Mouse (Mus musculus) liver, embryonic 15.5 days (tissue): ENCODE results near the gene Ttc17. TPM values are rescaled to one million over a fixed set of nuclear protein-coding genes. Genes with fewer than 3 reads are reported as not detected.

Experiments
- ATAC-seq: fragments of 200-750 bp; cut with Nextera tagmentation; 2 replicates; pipeline ENCODE4 v1.8.0; 2017; ENCODE audit warnings: moderate number of reproducible peaks, mild to moderate bottlenecking, moderate library complexity; ENCODE audit not compliant: insufficient read depth
- H3K27ac ChIP-seq: fragments of 300-500 bp; sonication (generic); replicated peaks from 2 replicates; pipeline ENCODE4 v1.5.1; 2015; ENCODE audit warnings: mild to moderate bottlenecking, inconsistent platforms
- H3K27me3 ChIP-seq: fragments of 300-500 bp; sonication (generic); 2 replicates; pipeline ENCODE4 v1.6.1; 2015; ENCODE audit warnings: mild to moderate bottlenecking, inconsistent platforms
- H3K36me3 ChIP-seq: fragments of 300-500 bp; sonication (generic); replicated peaks from 2 replicates; pipeline ENCODE4 v1.6.1; 2015; ENCODE audit warnings: moderate library complexity, mild to moderate bottlenecking, inconsistent platforms
- H3K4me1 ChIP-seq: fragments of 300-500 bp; sonication (generic); replicated peaks from 2 replicates; pipeline ENCODE4 v1.6.1; 2015; ENCODE audit warnings: inconsistent platforms
- H3K4me2 ChIP-seq: fragments of 300-500 bp; sonication (generic); 2 replicates; pipeline ENCODE4 v1.6.1; 2015; ENCODE audit warnings: moderate library complexity, mild to moderate bottlenecking, inconsistent platforms
- H3K4me3 ChIP-seq: fragments of 300-500 bp; sonication (generic); replicated peaks from 2 replicates; pipeline ENCODE4 v1.5.1; 2015; ENCODE audit warnings: mild to moderate bottlenecking, inconsistent platforms
- H3K9ac ChIP-seq: fragments of 300-500 bp; sonication (generic); 2 replicates; pipeline ENCODE4 v1.6.1; 2015; ENCODE audit warnings: moderate library complexity, mild to moderate bottlenecking, inconsistent platforms
- H3K9me3 ChIP-seq: fragments of 300-500 bp; sonication (generic); replicated peaks from 2 replicates; pipeline ENCODE4 v1.6.1; 2016; ENCODE audit warnings: inconsistent platforms
- WGBS: fragments of 180-500 bp; shearing (Covaris S2); methylation state at CpG from one replicate; pipeline ENCODE4 v1.1.7; 2015; ENCODE audit warnings: mixed read lengths; ENCODE audit not compliant: insufficient replicate concordance; 5-methylcytosine and 5-hydroxymethylcytosine counted together
- polyA plus RNA-seq: library from polyadenylated mRNA; unstranded; fragments of >200 nt; fragmentation: Nextera tagmentation; extraction: Ambion mirVana; gene quantifications from 2 replicates; pipeline ENCODE4 v1.2.1, GENCODE M21; 2015

The Ttc17 gene
- 6.2 and 6.7 TPM in 2 replicates for polyA plus RNA-seq

DNA sequence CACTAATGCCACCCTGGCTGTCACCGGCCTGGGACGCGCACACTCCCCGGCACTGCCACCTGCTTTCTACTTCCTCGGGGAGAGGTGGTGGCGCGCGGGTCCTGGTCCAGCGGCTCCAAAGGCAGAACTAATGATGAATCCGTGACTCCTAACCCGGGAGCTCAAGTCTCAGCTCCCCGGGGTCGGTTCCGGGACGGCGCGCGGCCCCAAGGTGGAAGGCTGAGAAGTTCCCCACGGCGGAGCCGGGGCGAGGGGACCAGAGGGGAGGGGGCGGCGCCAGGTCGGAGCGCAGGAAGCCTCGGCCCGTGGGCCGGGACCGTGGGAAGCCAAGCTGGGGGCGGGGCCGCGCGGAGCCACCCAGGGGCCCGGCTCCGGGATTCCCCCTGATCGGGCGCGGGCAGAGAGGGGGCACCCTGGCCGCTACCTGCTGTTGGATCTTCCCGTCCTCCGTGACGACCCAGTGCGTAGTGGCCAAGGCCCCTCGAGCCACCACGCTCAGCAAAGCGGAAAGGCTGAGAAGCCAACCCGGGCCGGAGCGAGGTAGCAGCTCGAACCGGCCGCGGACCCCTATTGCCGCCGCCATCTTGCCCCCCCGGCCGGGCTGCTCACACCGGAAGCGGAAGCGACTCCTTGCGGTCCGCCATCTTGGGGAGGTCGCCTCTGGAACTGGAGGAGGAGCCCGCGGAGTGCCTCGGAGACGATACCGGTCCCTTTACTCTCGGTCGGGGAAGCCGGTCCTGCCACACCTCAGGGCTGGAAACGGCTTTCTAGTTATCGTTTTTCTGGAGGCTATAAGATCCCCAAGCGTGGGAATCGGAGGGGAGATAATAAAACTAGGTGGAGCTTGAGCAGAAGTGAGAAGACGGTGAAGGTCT is at the start of gene Ttc17:
TSS of gene Ttc17 (minus strand) at position 607 of the 875 bp plus-strand sequence.
- Histone ChIP-seq H3K4me3 (peak within 1 kb of the TSS; percentile 93), H3K36me3 (peaks cover 11% of the 10 kb centered on the region), H3K27me3 (no peaks in the 10 kb centered on the region), H3K4me1 (peaks cover 42% of the 10 kb centered on the region), H3K9me3 (no peaks in the 10 kb centered on the region), H3K27ac (peak within 1 kb of the TSS; percentile 87), H3K9ac (peak within 1 kb of the TSS; percentile 93), H3K4me2 (peak within 1 kb of the TSS; percentile 84)
- 0% methylated on average over 75 of the region's 77 CpGs for WGBS
- ATAC-seq: peak; percentile 97

DNA sequence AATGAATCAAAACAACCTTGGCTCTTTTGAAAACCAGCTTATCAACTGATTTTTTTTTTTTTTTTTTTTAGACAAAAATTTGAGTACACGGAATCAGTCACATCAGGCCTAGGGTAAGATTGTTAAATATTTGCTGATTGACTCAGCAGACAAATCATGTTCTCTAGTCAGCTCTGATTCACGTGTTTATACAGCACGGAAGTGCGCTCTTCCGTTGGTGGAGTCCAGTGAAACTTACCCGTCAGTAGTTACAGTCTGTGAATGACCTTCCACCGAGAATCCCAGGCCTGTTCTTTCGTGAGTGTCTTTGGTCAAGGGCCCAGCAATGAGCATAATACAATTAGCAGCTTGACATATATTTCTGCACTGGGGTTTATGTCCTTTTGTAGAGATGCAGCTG is 43.2 kb upstream of the Ttc17 start:
- Histone ChIP-seq H3K36me3 (no peaks in the 10 kb centered on the region), H3K9ac (no peak overlapping the region), H3K9me3 (no peaks in the 10 kb centered on the region), H3K4me3 (no peak overlapping the region), H3K27ac (no peak overlapping the region), H3K27me3 (no peaks in the 10 kb centered on the region), H3K4me2 (no peak overlapping the region), H3K4me1 (no peaks in the 10 kb centered on the region)
- WGBS: 71% methylated on average over 8 of the region's 8 CpGs
- no peak for ATAC-seq

DNA sequence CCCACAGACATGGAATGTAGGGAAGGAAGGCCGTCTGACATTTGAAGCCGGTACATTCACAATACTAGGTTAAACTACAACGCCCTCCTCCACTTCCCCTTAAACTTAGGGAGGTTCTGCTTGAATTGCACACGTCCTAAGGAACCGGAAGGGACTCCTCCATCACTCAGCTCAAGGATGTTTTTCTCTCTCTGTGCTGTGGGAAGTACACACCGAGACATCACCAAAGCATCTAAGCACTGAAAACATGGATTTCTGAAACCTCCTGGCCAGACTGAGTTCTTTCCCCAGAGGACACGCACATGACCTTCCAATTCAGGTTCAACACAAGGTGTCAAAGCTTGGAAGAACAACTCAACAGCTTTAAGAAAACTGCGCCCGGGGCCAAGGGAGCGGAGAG is 30.5 kb upstream of the Ttc17 start:
- Histone ChIP-seq H3K27me3 (no peaks in the 10 kb centered on the region), H3K27ac (peak overlapping the region; percentile 80), H3K4me3 (peak overlapping the region; percentile 91), H3K4me1 (peaks cover 48% of the 10 kb centered on the region), H3K9me3 (no peaks in the 10 kb centered on the region), H3K9ac (peak overlapping the region; percentile 87), H3K36me3 (no peaks in the 10 kb centered on the region), H3K4me2 (peak overlapping the region; percentile 78)
- under 1% methylated on average over 10 of the region's 10 CpGs for WGBS
- ATAC-seq: no peak

DNA sequence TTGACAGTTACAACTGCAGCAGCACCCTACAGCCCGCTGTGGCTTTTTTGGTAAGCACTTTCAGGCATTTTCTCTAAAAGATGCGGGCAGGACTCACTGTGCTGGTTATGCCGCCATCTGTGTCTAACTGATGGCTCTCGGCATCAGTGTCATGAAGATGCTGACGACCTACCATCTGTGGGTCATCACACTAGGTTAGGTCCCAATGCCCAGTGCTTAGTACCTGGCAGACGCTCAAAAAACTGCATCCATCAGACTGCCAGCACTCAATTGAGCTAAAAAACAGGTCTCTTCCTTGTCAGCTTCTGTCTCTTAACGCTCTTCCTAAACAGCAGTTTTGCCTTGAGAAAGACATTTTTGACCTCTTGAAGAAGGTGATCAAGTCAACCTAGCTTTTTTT is 29.0 kb upstream of the Ttc17 start:
- Histone ChIP-seq H3K27me3 (no peaks in the 10 kb centered on the region), H3K36me3 (0 out of 2 replicates have a peak, but pooled peaks cover 4% of the 10 kb centered on the region), H3K4me2 (peak overlapping the region; percentile 78), H3K4me3 (peak overlapping the region; percentile 91; the same call in 1 of the 2 replicates), H3K4me1 (peaks cover 59% of the 10 kb centered on the region), H3K9me3 (no peaks in the 10 kb centered on the region), H3K27ac (no peak overlapping the region), H3K9ac (no peak overlapping the region)
- 78% methylated on average over 7 of the region's 7 CpGs for WGBS
- no peak for ATAC-seq

DNA sequence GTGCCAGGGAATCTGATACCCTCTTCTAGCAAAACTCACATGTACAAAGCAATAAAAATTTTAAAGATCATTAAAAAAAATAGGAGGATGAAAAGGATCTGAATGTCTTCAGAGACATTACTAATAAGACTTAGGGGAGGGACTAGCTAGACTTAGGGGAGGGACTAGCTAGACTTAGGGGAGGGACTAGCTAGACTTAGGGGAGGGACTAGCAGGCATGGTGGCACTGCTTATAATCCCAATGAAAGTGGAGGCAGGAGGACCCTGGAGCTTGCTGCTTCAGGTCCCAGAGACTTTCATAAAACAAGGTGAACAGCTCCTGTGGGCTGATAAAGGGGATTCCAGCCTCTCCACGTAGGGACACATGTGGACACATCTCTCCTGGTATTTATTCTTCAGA is 28.3 kb upstream of the Ttc17 start:
- Histone ChIP-seq H3K36me3 (0 out of 2 replicates have a peak, but pooled peaks cover 4% of the 10 kb centered on the region), H3K9ac (no peak overlapping the region), H3K4me1 (peaks cover 59% of the 10 kb centered on the region), H3K4me3 (no peak overlapping the region), H3K4me2 (peak overlapping the region; percentile 78; the same call in 1 of the 2 replicates), H3K9me3 (no peaks in the 10 kb centered on the region), H3K27me3 (no peaks in the 10 kb centered on the region), H3K27ac (no peak overlapping the region)
- WGBS: 48% methylated on average over 1 of the region's 1 CpGs
- no peak for ATAC-seq

DNA sequence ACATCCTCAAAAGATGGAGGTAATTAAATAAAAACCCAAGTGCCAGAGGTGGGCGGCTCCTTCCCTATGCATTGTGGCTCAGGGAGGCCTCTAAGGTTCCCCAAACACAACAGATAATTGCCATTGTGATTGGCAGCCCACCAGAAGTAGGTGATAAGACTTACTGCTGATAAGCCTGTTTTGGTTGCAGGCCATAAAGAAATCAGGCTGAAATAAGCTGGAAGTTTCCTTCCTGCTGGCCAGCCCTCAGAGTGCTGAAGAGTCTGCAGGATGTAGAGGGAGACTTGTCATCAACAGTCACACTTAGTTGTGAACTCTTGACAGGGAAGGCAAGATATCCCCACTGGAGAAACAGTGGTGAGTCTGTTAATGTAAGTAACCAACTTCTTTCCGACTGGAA is 25.7 kb upstream of the Ttc17 start:
- Histone ChIP-seq H3K4me2 (no peak overlapping the region), H3K4me1 (peaks cover 54% of the 10 kb centered on the region), H3K27ac (no peak overlapping the region), H3K27me3 (no peaks in the 10 kb centered on the region), H3K36me3 (peaks cover 18% of the 10 kb centered on the region; the same call in 1 of the 2 replicates), H3K9ac (no peak overlapping the region), H3K9me3 (no peaks in the 10 kb centered on the region), H3K4me3 (no peak overlapping the region)
- WGBS: 36% methylated on average over 2 of the region's 2 CpGs
- no peak for ATAC-seq

DNA sequence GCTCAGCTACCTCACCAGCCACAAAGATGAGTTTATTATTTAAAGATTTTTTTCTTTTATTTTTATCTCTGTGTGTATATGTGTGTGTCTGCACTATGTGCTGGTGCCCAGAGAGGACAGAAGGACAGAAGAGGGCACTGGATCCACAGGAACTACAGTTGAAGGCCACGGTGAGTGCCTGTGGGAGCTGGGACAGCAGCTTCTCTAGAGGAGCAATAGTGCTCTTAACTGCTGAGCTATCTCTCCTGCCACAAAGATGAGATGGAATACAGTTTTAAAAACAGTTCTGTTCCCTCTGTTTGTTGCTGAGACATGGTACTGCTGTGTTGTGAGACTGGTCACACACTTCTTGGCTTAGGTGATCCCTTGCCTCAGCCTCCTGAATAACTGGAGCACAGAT is 22.0 kb upstream of the Ttc17 start:
- Histone ChIP-seq H3K4me1 (peaks cover 26% of the 10 kb centered on the region), H3K36me3 (peaks cover 54% of the 10 kb centered on the region), H3K9me3 (no peaks in the 10 kb centered on the region), H3K4me2 (no peak overlapping the region), H3K27ac (no peak overlapping the region), H3K4me3 (no peak overlapping the region), H3K27me3 (no peaks in the 10 kb centered on the region), H3K9ac (no peak overlapping the region)
- WGBS: 98% methylated on average over 1 of the region's 1 CpGs
- ATAC-seq: no peak

DNA sequence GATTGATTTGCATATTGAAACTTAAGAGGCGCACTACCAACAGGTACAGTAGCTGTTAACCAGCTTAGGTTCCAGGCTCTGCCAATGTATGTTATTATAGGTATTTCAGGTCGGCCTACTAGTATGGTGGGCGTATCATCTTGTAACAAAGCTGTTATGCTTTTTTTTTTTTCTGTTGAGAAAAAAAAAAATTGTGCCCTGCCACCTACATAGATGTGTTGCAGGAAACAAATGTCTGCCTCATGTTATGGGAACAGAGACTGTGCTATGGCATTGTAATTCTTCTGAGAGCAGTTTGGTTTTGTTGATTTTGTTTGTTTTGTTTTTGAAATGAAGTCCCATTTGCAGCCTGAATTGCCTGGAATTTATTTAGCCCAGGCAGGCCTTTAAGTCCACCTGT is 952 bp upstream of the Ttc17 start:
- 25% methylated on average over 3 of the region's 3 CpGs for WGBS
- Histone ChIP-seq H3K27ac (peak overlapping the region; percentile 87), H3K4me1 (peaks cover 38% of the 10 kb centered on the region), H3K9ac (peak overlapping the region; percentile 93), H3K36me3 (peaks cover 21% of the 10 kb centered on the region), H3K4me2 (peak overlapping the region; percentile 84), H3K4me3 (peak overlapping the region; percentile 93), H3K9me3 (no peaks in the 10 kb centered on the region), H3K27me3 (no peaks in the 10 kb centered on the region)
- no peak for ATAC-seq

DNA sequence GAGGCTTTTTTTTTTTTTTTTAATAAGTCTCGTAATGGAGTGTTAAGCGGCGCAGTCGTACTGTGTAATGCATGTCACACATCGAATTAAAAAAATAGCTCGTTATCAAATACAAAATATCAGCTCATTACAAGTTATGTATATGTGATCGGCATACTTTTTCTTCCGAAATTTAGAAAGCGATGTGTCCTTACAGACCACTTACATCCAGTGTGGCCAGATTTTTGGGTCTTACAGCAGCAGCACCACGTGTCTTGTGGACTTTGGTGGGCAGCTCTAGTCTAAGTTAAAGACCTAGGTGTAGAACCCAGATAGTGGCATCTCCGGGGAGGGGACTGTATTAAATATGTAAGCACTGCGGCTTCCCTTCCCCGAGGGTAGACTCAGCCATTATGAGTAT is 532 bp upstream of the Ttc17 start:
- H3K9me3 ChIP-seq: no peaks in the 10 kb centered on the region
- peaks cover 40% of the 10 kb centered on the region for H3K4me1 ChIP-seq
- peak overlapping the region; percentile 87 for H3K27ac ChIP-seq
- H3K27me3 ChIP-seq: no peaks in the 10 kb centered on the region
- H3K4me2 ChIP-seq: peak overlapping the region; percentile 84
- peak overlapping the region; percentile 93 for H3K4me3 ChIP-seq
- H3K36me3 ChIP-seq: peaks cover 17% of the 10 kb centered on the region
- WGBS: under 1% methylated on average over 13 of the region's 13 CpGs
- 0 out of 2 replicates have a peak, but pooled peaks have one; percentile 17 for ATAC-seq
- peak overlapping the region; percentile 93 for H3K9ac ChIP-seq

DNA sequence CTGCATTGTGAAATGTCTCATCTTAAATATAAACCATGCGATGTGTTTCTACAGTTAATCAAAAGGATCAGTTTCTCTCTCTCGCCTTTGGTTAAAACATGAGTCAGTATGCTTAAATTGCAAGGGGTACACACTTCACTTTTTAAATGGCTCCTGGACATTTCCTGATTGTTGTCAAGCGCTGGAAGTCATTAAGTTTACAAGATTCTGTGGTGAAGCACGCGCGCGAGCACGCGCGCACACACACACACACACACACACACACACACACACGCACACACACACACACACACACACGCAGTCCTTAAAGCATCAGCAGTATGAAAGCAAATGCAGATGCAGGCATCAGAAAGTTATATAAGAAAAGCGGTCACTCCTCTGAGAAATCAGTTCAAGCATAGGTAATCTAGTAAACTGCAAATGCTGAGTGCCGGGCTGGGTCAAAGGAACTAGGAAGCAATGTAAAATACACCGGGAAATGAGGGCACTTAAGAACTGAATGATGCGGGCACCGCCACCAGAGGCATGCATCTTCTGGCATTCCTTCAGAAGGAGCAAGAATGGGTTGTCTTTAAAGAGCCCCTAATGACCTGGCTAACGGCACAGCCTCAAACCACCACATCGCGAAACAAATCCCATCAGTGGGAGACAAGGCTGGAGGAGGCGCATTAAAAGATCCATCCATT is 949 bp downstream of the Ttc17 start:
- H3K27me3 ChIP-seq: no peaks in the 10 kb centered on the region
- peaks cover 44% of the 10 kb centered on the region for H3K4me1 ChIP-seq
- H3K36me3 ChIP-seq: peaks cover 4% of the 10 kb centered on the region; the same call in 1 of the 2 replicates
- ATAC-seq: no peak
- H3K27ac ChIP-seq: peak overlapping the region; percentile 87
- peak overlapping the region; percentile 84 for H3K4me2 ChIP-seq
- 2% methylated on average over 21 of the region's 21 CpGs for WGBS
- peak overlapping the region; percentile 93 for H3K9ac ChIP-seq
- peak overlapping the region; percentile 93 for H3K4me3 ChIP-seq
- H3K9me3 ChIP-seq: no peaks in the 10 kb centered on the region
